Mouse (Mus musculus) hindbrain, embryonic 10.5 days (tissue): ENCODE results near the gene Clint1. TPM values are rescaled to one million over a fixed set of nuclear protein-coding genes. Genes with fewer than 3 reads are reported as not detected.

Experiments used
- DNase-seq: peaks from one replicate; pipeline ENCODE4 v3.0.0-alpha.2; 2017; ENCODE audit warnings: low spot score
- H3K27ac ChIP-seq: fragments of 300-500 bp; sonication (generic); 2 replicates; pipeline ENCODE4 v1.5.1; 2016; ENCODE audit warnings: mild to moderate bottlenecking, moderate library complexity
- H3K27me3 ChIP-seq: fragments of 300-500 bp; sonication (generic); 2 replicates; pipeline ENCODE4 v1.6.1; 2016; ENCODE audit warnings: mild to moderate bottlenecking; ENCODE audit not compliant: poor library complexity, insufficient read depth, severe bottlenecking
- H3K36me3 ChIP-seq: fragments of 300-500 bp; sonication (generic); 2 replicates; pipeline ENCODE4 v1.6.1; 2016; ENCODE audit warnings: mild to moderate bottlenecking, moderate library complexity
- H3K4me1 ChIP-seq: fragments of 300-500 bp; sonication (generic); replicated peaks from 2 replicates; pipeline ENCODE4 v1.6.1; 2016; ENCODE audit warnings: mild to moderate bottlenecking
- H3K4me3 ChIP-seq: fragments of 300-500 bp; sonication (generic); 2 replicates; pipeline ENCODE4 v1.5.1; 2016; ENCODE audit warnings: mild to moderate bottlenecking, moderate library complexity
- H3K9me3 ChIP-seq: fragments of 300-500 bp; sonication (generic); 2 replicates; pipeline ENCODE4 v1.6.1; 2016; ENCODE audit warnings: mild to moderate bottlenecking, moderate library complexity
- WGBS: fragments of 180-500 bp; shearing (Covaris S2); methylation state at CpG from one replicate; pipeline ENCODE4 v1.1.7; 2016; 5-methylcytosine and 5-hydroxymethylcytosine counted together
- polyA plus RNA-seq: library from polyadenylated mRNA; unstranded; fragments of >200 nt; fragmentation: Nextera tagmentation; extraction: Ambion mirVana; gene quantifications from 2 replicates; pipeline ENCODE4 v1.2.1, GENCODE M21; 2016

Gene Clint1
- polyA plus RNA-seq, 1 experiment from 2014 or later = 59.1 TPM

DNA sequence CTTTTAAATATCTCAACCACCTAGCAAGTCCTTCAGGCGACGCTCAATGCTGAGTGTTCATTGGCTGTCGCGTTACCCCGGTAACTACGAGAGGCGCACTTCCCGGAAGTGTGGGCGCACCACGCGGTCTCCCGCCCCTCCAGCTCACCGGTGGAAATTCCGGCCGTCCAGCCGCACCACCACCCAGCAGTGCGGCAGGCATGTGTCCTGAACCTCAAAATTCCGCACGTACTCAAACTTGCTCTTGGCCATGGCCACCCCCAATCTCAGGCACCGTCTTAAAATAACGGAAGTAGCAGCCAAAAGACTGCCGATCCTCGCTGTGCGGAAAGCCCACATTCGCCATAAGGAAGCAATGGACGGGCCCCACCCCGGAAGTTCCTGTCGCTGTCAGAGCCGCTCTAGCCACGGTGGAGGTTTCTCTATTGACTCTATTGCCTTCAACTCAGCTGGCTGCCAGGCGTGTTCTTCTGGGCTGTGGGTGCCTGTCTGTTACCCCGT, 103.3 kb downstream of the Clint1 start, which contains the start of gene Thg1l:
Gene Thg1l (minus strand): TSS at position 368 of the 501 bp plus-strand sequence.
- WGBS = under 1% methylated on average over 32 of the region's 32 CpGs
- Histone ChIP-seq H3K27ac (peak within 1 kb of the TSS; percentile 89), H3K27me3 (no peaks in the 10 kb centered on the region), H3K4me3 (peak within 1 kb of the TSS; percentile 71), H3K36me3 (peaks cover 27% of the 10 kb centered on the region), H3K4me1 (peaks cover 5% of the 10 kb centered on the region; the same call in 1 of the 2 replicates), H3K9me3 (no peaks in the 10 kb centered on the region)
- peak; percentile 92 for DNase-seq

DNA sequence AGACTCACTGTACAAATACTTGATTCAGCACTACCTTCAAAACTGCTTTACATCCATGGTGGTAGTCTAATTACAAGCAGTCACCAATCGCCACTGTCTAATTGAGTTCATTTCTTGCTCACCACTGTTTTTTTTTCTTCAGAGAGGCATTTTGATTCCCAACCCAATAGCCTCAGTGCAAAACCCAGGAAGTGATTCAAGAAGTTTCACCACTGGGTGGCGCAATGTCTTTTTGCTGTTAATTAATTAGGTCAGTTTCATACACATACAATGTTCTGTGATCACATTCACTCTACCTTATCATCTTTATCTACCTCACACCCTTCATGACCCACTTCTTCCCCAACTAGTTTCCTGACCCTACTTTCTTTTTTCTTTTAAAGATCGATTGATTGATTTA, 107.7 kb downstream of the Clint1 start:
- H3K4me1 ChIP-seq = 0 out of 2 replicates have a peak, but pooled peaks cover 3% of the 10 kb centered on the region
- WGBS = 76% methylated on average over 3 of the region's 3 CpGs
- no peaks in the 10 kb centered on the region for H3K27me3 ChIP-seq
- H3K4me3 ChIP-seq = no peak overlapping the region
- H3K36me3 ChIP-seq = no peaks in the 10 kb centered on the region
- no peaks in the 10 kb centered on the region for H3K9me3 ChIP-seq
- no peak overlapping the region for H3K27ac ChIP-seq
- DNase-seq = no peak

DNA sequence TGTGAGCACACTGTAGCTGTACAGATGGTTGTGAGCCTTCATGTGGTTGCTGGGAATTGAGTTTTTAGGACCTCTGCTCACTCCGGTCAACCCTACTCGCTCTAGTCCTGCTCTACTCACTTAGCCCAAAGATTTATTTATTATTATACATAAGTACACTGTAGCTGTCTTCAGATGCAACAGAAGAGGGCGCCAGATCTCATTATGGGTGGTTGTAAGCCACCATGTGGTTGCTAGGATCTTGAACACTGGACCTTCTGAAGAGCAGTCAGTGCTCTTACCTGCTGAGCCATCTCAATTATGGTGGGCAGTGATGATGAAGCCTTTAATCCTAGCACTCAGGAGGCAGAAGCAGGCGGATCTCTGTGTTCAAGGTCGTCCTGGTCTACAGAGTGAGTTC, 108.2 kb downstream of the Clint1 start:
- WGBS = 85% methylated on average over 5 of the region's 5 CpGs
- no peak for DNase-seq
- Histone ChIP-seq H3K4me3 (no peak overlapping the region), H3K9me3 (no peaks in the 10 kb centered on the region), H3K4me1 (no peaks in the 10 kb centered on the region), H3K27ac (no peak overlapping the region), H3K27me3 (no peaks in the 10 kb centered on the region), H3K36me3 (no peaks in the 10 kb centered on the region)

Other genes starting within 250 kb of the Clint1 start
- gene Lsm11, start 92.9 kb downstream of the Clint1 start, polyA plus RNA-seq = 8.0 and 8.7 TPM in 2 replicates
- gene Thg1l, start 103.4 kb downstream of the Clint1 start, polyA plus RNA-seq = 13.5 and 15.6 TPM in 2 replicates
- 0.14 TPM in 1 of 2 replicates, not detected in the other for gene Sox30, start 128.3 kb downstream of the Clint1 start, polyA plus RNA-seq
- 2.6 and 4.0 TPM in 2 replicates for gene Gm12166, start 200.3 kb downstream of the Clint1 start, polyA plus RNA-seq
- 12.9 and 14.0 TPM in 2 replicates for gene Adam19, start 203.9 kb downstream of the Clint1 start, polyA plus RNA-seq